Mouse (Mus musculus) heart, postnatal 25 days (tissue): ENCODE results near the gene Sapcd1. TPM values are rescaled to one million over a fixed set of nuclear protein-coding genes. Genes with fewer than 3 reads are reported as not detected.
"Not testable (repeated sequence)": the region's sequence is repeated elsewhere in the genome, so short reads cannot be mapped to it uniquely, and the experiment has no call there.

Experiments
- DNase-seq: peaks from one replicate; pipeline ENCODE4 v3.0.0; 2022; ENCODE audit warnings: low spot score
- intact Hi-C: fragments of 180-260 bp; cut with DNase I; formaldehyde crosslinking; loops from one replicate; pipeline ENCODE4 v1.15.1; 2025
- total RNA-seq, 2 experiments: library from RNA; stranded (reverse); gene quantifications; 2 replicates each; pipeline ENCODE4 v1.2.3; 2021

The Sapcd1 gene
- total RNA-seq, 2 experiments from 2014 or later: not detected

DNA sequence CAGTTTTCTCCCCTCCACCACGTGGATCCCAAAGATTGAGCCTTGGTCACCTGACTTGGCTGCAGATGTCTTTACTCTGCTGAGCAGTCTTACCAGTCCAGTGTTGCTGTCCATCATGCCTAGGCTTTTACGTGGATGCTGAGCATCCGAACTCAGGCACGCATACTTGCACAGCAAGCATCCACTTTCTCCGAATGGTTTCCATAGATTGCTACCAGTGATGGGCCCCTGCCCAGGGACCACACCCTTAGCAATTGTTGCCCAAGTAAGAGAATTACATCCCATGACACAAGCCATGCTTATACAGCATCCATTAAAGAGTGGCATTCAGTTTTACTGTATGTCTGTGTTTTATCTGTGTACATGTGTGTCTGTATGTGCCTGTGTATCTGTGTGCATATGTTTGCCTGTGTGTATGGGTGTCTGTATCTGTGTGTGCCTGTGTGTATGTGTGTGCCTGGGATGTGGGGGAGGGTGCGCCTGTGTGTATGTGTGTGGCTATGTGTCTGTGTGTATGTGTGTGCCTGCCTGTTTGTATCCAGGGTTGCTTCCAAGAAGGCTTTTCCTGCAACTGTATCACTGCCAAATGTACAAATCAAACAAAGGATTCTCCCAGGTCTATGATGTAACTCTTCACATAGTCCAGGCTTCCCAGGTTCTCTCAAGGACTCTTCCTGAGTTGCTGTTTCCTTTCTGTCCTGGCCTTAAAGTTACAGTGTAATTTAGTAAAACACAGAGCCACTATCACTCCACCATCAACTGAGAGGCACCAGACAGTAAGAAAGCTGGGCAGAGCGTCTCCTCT is 28.1 kb upstream of the Sapcd1 start:
- intact Hi-C loops: no loop called here
- no peak for DNase-seq

DNA sequence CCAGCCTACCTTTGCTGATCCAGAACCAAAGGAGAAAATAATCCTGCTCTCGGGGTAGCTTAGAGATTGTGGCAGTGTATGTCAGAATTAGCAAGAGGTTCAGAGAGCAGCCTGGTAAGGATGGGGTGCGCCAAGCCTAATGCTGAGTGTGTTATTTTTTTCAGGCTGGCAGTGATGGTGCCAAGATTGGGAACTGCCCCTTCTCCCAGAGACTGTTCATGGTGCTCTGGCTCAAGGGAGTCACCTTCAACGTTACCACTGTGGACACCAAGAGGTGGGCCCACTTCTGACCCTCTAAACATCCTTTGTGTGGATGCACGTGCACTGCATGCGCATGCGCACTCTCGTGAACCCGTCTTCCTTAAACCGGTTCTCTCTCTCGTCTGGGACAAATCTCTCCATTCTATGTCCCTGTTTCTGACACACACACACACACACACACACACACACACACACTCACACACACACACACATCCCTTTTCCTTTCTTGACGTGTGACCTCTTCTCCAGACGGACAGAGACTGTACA is 24.5 kb upstream of the Sapcd1 start:
- DNase-seq: no peak
- intact Hi-C loops: no loop called here

DNA sequence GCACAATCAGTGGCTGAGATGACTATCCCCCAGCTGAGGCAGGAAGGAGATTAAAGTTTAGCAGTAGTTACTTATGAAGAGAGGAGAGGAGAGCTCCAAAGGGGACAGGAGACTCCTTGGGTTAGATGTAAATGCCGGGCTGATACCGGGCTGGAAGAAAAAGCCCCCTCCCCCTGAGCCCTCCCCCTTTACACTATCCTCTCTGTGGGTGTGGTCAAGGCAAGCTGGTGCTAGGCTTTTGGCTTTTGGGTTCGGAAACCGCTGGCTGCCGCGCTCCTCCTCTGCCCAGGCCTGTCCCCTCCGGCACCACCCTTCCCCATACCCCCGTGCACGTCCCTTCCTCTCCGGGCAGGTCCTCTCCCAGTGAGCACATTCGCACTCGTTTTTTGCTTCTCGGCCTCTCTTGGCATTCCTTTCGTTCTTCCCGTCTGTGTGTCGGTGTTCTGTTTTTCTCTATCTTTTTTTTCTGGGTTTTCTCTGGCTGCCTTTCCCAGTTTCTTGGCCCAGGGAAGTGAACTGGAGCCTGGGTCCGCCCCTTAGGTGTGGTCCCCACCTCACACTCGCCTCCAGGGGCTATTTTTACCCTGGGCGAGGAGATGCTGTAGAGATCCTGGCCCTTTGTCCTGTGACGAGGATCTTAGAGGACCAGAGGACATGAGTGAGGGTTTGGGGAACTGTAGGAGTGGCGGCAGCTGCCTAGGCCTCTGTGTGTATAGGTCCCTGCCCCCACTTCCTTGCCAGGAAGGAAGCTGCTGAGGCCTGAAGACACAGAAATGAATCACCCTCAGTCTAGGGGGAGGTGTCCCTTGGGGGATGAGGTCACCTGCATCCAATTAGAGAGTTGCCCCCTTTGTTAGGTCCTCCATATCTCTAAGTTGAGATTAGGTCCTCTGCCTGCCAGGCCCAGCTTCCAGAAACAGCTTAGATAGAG is 23.6 kb upstream of the Sapcd1 start:
- intact Hi-C loops: no loop called here
- DNase-seq: peak; percentile 87

DNA sequence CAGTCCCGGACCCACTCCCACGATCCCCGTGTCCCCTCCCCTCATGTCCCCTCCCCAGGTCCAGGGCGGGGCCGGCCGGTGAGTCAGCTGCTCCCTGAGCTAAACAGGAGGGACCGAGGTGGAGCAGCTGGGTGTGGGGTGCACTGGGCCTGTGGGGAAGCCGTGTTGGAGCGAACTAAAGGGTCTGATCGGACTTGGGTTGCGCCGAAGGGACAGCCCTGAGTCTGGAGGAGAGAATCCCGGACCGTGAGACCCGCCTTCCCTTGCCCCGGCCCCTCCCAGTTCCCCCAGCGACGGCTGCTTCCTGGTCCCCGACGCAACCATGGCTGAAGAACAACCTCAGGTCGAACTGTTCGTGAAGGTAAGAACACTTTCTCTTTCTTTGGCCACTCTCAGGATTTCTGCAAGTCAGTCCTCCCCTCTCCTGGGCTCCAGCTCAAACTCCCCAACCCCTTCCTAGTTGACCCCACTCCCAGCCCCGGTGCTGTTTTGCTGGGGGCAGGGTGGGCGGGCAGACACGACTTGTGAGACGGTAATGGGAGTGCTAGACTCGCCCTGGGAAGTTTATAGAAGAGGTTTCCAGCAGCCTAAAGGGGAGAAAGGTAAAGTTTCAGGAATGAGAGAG is 22.4 kb upstream of the Sapcd1 start:
- intact Hi-C loops: no loop called here
- peak; percentile 73 for DNase-seq

DNA sequence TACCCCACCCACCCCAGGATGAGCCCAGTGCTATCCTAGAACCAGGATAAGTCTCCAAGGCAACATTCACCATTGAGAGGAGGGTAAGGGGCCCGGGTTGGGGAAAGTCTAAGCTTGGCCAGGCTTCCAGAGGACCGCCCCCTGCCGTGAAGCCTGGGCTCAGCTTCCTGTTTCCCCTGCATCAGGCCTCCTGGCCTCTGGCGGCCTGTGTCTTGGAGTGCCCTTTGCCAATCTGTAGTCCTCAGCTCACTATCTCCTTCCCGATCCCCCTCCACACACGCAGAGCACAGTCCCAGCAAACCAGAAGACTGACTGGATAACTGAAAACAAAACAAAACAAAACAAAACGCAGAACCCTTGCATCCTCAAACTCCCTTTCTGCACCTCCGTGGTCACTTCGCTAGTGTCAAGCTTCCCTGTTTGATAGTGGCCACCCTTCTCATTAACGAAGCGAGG is 21.8 kb upstream of the Sapcd1 start, which contains the start of gene Clic1:
TSS of gene Clic1 (plus strand) at position 406 of the 456 bp plus-strand sequence.
- intact Hi-C loops: no loop called here
- DNase-seq: no peak

DNA sequence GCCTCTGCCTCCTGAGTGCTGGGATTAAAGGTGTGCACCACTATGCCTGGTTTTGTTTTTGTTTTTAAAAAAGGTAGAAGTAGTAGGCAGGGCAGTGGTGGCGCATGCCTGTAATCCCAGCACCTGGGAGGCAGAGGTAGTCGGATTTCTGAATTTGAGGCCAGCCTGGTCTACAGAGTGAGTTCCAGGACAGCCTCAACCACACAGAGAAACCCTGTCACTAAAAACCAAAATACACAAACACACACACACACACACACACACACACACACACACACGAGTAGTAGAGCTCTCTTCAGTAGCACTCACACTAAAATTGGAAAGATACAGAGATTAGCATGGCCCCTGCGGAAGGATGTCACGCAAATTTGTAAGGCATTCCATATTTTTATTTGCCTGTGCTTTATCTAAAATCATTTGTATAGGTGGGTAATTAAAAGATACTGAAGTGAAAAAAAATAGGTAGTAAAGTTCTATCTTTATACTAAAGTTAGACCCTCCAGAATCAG is 21.2 kb upstream of the Sapcd1 start:
- no peak for DNase-seq

DNA sequence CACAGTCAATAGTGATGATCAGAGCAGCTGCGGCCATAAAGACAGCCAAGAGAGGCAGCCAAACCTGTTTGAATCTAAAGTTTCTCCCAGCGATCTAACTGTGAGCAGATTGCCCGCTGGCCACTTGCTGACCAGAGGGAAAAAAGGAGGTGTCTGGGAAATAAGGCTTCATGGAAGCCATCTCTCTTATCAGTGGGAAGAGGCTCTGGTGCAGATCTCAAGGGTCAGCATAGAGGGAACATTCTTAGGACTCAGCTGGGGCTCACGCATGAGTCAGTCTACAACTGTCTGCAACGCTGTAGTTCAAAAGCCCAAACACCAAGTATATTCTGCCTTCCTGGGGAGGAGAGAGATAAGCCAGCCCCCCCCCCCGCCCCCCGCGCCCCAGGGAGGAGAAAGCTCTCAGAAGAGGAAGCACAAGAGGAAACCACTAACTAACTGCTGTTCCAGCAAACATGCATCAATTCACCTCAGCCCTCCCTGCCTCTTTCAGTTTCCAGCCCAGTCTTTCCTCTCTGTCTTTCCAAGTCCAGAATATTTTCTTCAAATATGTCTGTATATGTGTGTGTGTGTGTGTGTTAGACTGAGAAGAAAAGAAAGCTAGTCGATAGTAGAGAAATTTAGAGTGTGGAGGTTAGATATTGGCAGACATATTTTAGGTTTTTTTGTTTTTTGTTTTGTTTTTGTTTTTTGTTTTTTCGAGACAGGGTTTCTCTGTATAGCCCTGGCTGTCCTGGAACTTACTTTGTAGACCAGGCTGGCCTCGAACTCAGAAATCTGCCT is 20.5 kb upstream of the Sapcd1 start:
- no peak for DNase-seq
- intact Hi-C loops: no loop called here

More for the DNA sequence above, 21.2 kb upstream of the Sapcd1 start:
- intact Hi-C loops: no loop called here

DNA sequence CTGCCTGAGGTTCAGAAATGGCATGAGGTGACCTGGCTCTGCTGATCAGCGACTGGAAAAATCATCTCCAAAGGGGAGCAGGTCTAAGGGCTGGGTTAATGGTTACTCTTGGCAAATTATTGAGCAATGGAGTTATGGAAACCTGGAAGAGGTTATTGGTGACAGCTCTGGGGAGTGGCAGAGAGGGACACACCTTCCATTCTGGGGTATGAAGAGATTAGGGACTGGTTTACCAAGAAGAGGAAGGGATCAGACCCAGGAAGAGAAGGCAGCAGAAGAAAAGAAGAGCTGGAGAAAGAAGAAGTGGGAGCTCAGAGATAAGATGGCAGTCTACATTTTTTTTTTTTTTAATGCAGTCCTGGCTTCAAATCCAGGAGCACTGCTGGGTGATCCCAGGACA is 19.9 kb upstream of the Sapcd1 start:
- intact Hi-C loops: no loop called here

DNA sequence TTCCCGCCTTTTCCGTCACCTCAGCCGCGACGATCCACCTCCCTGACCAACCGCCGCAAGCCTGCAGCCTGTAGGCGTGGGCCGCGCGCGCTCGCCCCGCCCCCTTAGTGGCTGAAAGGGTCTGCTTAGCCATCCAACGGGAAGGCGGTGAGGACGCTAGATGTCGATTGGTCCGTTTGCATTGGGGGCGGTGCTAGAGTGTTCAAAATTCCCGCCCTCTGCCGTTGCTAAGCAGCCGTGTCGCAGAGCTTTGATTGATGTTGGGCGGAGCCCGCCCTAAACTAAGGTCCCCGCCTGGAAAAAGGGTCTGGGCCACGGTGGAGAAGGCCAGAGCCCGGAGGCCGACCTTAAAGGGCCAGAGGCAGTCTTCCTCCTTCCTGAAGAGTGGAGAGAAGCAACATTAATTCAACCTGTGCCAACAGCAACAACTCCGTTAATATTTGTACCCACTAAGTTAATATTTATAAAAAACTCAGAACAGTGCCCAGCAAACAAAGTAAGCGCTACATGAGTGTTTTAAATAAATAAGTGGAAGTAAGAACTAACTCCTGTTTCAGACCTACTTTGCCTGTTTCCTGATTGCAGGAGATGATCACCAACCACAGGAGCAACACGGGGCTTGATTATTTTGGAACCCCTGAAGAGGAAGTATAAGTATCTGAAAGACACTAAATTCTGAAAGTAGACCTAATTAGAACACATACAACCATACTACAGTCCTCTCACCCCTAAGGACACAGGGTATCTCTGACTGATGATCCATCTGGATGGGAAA is 19.1 kb upstream of the Sapcd1 start, which contains the start of gene Msh5:
TSS of gene Msh5 (minus strand) at position 65 of the 775 bp plus-strand sequence.
- intact Hi-C loops: no loop called here
- peak; percentile 97 for DNase-seq

More for the DNA sequence above, 19.9 kb upstream of the Sapcd1 start:
- no peak for DNase-seq

DNA sequence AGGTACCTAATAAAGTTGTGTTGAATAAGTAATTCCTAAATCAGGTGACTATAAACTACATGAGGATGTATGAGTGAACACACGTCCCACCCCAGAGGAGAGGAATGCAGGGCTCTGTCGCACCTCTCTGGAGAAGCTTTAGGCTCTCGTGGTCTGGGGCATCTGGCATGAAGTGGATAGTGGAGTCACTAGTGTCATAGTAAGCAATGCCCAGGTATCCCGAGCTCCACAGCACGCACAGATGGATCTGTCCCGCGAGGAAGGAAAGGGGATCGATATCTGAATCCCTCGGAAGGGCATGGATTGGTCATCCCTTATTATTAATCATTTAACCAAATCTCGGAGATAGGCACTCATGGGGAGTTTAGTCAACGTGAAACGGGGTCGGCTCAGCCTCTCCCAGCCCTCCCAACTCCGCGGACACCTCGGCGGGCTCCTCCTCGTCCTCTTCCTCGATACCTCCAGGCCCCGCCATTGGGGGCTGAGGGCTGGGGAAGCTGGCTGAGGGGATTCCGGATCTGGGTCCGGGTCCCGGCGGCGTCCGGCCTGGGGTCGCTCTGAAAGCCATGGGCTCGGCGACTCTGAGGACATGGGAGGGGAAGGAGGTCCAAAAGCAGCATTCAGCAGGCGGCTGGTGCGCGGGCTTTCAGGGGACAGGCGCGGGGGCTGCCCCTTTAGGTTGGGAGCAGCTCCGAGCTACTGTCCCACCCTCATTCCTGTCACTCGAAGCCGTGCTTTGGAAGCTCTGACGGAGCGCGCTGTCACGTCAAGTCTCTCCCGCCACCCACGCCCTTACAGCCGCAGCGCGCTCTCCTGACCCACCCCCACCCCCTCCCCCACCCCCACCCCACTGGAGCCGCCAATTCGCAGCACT is 18.2 kb upstream of the Sapcd1 start:
- DNase-seq: no peak
- intact Hi-C loops: loop anchor here (2.0 kb wide), 1 partner anchor 23 kb away; no protein-coding TSS in a partner anchor

DNA sequence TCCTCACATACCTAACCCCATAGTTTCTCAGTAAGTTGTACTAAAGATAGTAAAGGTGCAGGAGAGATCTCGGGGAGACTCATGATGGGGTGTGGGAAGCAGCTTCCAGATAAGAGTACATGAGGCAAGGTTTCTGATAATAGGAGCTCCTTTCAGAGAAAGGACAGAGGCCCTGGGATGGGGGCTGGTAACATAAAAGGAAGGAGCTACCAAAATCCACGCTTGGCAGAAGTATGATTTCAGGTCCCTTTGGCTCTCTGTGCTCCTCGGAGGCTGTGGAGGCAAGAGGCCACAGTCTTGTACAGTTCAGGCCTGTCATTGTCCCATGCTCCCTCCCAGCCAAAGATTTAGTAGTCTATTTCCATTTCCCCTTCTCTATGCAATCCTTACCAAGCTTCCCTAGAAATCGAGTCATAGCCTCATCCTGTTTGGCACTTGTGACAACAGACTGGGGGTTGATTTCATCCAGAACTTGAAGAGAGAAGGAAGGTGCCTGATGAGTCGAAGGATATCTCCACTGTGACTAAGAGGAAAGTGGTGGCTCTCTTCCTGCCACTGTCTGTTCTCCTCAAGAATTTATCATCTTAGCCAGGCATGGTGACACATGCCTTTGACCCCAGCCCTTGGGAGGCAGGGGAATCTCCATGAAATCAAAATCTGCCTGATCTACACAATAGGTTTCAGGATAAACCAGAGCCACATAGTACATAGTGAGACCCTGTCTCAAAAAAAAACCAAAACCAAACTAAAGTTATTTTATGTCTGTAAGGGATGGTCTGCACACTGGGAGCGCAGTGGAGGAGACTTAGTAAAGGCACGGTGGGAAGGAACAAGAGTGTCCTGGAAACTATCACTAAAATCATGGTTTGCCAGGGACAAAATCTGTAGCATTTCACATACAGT is 17.3 kb upstream of the Sapcd1 start:
- intact Hi-C loops: loop anchor here (2.0 kb wide), 1 partner anchor 22 kb away; no protein-coding TSS in a partner anchor
- DNase-seq: no peak

DNA sequence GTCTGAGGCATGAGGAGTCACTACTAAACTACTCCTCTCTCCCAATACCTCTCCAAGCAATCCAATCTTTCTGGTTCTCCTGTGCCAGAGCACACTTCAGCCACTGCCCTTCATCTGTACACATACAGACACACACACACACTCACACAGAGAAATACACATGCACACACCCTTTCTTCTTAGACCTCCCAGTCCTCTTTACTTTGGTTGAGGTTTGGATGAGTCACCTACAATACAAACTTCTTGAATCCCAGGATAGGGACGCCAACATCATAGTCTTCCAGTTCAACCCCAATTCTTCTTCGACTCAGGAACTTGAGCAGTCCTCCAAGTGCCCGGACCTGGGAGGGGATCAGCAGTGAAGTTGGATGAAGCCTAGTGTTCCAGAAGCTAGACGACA is 16.0 kb upstream of the Sapcd1 start:
- intact Hi-C loops: loop anchor here (2.0 kb wide), 1 partner anchor 21 kb away; no protein-coding TSS in a partner anchor
- DNase-seq: no peak

DNA sequence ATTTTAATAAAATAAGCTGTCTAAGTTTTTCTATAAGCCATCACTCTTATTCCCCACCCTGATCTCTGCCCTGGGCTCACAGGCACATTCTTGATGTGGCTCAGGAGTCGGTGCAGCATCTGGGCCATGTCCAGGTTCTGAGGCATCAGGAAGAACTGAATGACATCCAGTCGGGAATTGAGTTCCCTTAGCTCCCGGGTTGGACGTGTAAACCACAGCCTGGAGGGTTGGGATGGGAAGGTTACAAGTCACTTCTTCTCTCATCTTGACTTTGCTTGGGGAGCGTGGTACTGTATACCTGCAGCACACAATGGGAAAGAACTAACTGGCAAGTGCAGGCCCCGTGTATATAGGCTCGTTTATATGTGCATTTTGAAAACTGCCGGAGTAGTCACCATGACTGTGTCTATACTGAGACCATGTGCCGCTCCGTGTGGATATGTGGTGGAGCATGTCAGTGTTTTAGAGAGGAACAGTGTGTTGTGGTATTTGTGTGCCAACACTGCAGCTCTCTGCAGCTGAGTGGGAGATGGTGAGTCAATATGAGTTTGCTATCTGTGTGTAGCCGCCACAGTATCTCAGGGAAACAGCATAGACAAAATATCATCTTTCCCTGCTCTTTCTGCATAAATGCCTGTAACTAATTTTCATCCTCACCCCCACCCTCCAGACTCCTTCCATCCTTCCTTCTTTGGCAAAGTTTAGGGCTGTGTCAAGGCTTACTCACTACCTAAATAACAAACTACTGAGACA is 11.5 kb upstream of the Sapcd1 start:
- intact Hi-C loops: no loop called here
- no peak for DNase-seq

DNA sequence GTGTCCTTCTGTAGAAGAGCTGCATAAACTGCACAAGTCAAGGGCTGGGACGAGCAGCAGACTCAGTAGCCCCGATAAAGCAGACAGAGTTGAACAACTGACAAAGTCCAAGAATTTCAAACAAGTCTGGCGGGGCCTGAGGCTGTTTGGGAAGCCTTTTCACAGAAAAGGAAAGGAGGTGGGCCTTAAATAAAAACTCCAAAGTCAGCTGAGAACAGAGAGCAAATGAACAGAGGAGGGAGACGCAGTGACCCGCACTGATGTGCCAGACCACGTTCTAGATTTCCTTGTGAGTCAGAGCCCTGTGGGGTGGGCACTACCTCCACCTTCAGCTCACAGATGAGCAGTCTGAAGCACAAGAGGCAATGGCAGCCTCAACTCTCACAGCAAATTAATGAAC is 7.1 kb upstream of the Sapcd1 start:
- DNase-seq: no peak
- intact Hi-C loops: no loop called here

DNA sequence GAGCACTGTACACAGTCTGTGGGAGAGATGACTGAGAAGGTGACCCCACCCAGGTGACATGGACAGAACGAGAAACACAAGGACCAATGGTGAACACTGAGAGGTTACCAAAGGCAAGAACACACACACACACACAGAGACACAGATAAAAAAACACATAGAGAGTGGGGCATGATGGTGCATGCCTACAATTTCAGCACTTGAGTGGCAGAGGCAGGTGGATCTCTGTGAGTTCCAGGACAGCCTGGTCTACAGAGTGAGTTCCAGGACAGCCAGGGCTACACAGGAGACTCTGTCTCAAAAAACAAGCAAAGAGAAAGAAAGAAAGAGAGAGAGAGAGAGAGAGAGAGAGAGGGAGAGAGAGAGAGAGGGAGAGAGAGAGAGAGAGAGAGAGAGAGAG is 5.9 kb upstream of the Sapcd1 start:
- intact Hi-C loops, DNase-seq: not testable (repeated sequence)
